Mouse (Mus musculus): Measurements from ENCODE around the gene Fis1. TPM values are rescaled to one million over a fixed set of nuclear protein-coding genes. Genes with fewer than 3 reads are reported as not detected.

Fis1 gene
- total and polyA plus RNA-seq, 2 experiments from 2014 or later: 195 to 416 TPM

GRCm38 (mm10) chr5:136961334-136961982 lies 8.4 kb downstream of the Fis1 start:
- peak overlapping the region; percentile 72 for H3K9ac ChIP-seq (replicated peaks; ENCODE audit: low read length)
- no peaks in the 10 kb centered on the region for H3K9me3 ChIP-seq (ENCODE audit: low read length)
- peak; percentile 52 for DNase-seq (ENCODE audit: low spot score)
- H3K27me3 ChIP-seq (ENCODE audit: insufficient read depth, low read length): no peaks in the 10 kb centered on the region
- no peak for TF ChIP-seq CTCF (IDR thresholded peaks at IDR 0.05; ENCODE audit: low read depth)
- 22% methylated on average over 5 of the region's 5 CpGs for WGBS
- peaks cover 7% of the 10 kb centered on the region; the same call in 1 of the 2 replicates for H3K4me1 ChIP-seq (ENCODE audit: insufficient read depth, low read length)
- H3K4me3 ChIP-seq (ENCODE audit: low read length): peak overlapping the region; percentile 67
- H3K4me2 ChIP-seq (ENCODE audit: low read depth, low read length): peak overlapping the region; percentile 91
- H3K27ac ChIP-seq: peak overlapping the region; percentile 96
- ATAC-seq: peak; percentile 68
- peaks cover 28% of the 10 kb centered on the region for H3K36me3 ChIP-seq (ENCODE audit: insufficient read depth, low read length)

- no peak for TF ChIP-seq CTCF (IDR thresholded peaks at IDR 0.05; ENCODE audit: low read depth)
- ATAC-seq (peak; percentile 95), DNase-seq (ENCODE audit: low spot score) (peak; percentile 95)
- H3K9ac ChIP-seq (replicated peaks; ENCODE audit: low read length): peak overlapping the region; percentile 72
- peak overlapping the region; percentile 91 for H3K4me2 ChIP-seq (ENCODE audit: low read depth, low read length)
- under 1% methylated on average over 20 of the region's 20 CpGs for WGBS
- no peaks in the 10 kb centered on the region for H3K9me3 ChIP-seq (ENCODE audit: low read length)
- peaks cover 7% of the 10 kb centered on the region; the same call in 1 of the 2 replicates for H3K4me1 ChIP-seq (ENCODE audit: insufficient read depth, low read length)
- no peaks in the 10 kb centered on the region for H3K27me3 ChIP-seq (ENCODE audit: insufficient read depth, low read length)
- peak overlapping the region; percentile 96 for H3K27ac ChIP-seq
- H3K36me3 ChIP-seq (ENCODE audit: insufficient read depth, low read length): peaks cover 27% of the 10 kb centered on the region
- peak overlapping the region; percentile 67 for H3K4me3 ChIP-seq (ENCODE audit: low read length)
Measured at GRCm38 (mm10) chr5:136961983-136962461, 8.9 kb downstream of the Fis1 start.

- peak overlapping the region; percentile 67 for H3K4me3 ChIP-seq (ENCODE audit: low read length)
- no peaks in the 10 kb centered on the region for H3K27me3 ChIP-seq (ENCODE audit: insufficient read depth, low read length)
- H3K4me1 ChIP-seq (ENCODE audit: insufficient read depth, low read length): peaks cover 7% of the 10 kb centered on the region; the same call in 1 of the 2 replicates
- peak; percentile 87 for DNase-seq (ENCODE audit: low spot score)
- ATAC-seq: peak; percentile 72
- H3K9ac ChIP-seq (replicated peaks; ENCODE audit: low read length): peak overlapping the region; percentile 72
- peak; percentile 96 for TF ChIP-seq CTCF (IDR thresholded peaks at IDR 0.05; ENCODE audit: low read depth)
- peak overlapping the region; percentile 91 for H3K4me2 ChIP-seq (ENCODE audit: low read depth, low read length)
- H3K27ac ChIP-seq: peak overlapping the region; percentile 96
- peaks cover 27% of the 10 kb centered on the region for H3K36me3 ChIP-seq (ENCODE audit: insufficient read depth, low read length)
- WGBS: 0% methylated on average over 10 of the region's 10 CpGs
- H3K9me3 ChIP-seq (ENCODE audit: low read length): no peaks in the 10 kb centered on the region
Measured at GRCm38 (mm10) chr5:136962501-136962900, 9.4 kb downstream of the Fis1 start.

GRCm38 (mm10) chr5:136962966-136963540 lies 10.0 kb downstream of the Fis1 start:
- ATAC-seq (no peak), DNase-seq (ENCODE audit: low spot score) (no peak)
- no peaks in the 10 kb centered on the region for H3K27me3 ChIP-seq (ENCODE audit: insufficient read depth, low read length)
- peaks cover 27% of the 10 kb centered on the region for H3K36me3 ChIP-seq (ENCODE audit: insufficient read depth, low read length)
- no peaks in the 10 kb centered on the region for H3K9me3 ChIP-seq (ENCODE audit: low read length)
- peaks cover 7% of the 10 kb centered on the region; the same call in 1 of the 2 replicates for H3K4me1 ChIP-seq (ENCODE audit: insufficient read depth, low read length)
- no peak for TF ChIP-seq CTCF (IDR thresholded peaks at IDR 0.05; ENCODE audit: low read depth)
- peak overlapping the region; percentile 96 for H3K27ac ChIP-seq
- 64% methylated on average over 8 of the region's 8 CpGs for WGBS
- H3K4me2 ChIP-seq (ENCODE audit: low read depth, low read length): peak overlapping the region; percentile 91
- H3K4me3 ChIP-seq (ENCODE audit: low read length): peak overlapping the region; percentile 67
- H3K9ac ChIP-seq (replicated peaks; ENCODE audit: low read length): peak overlapping the region; percentile 72

- no peak for ATAC-seq
- Histone ChIP-seq H3K36me3 (ENCODE audit: insufficient read depth, low read length) (peaks cover 27% of the 10 kb centered on the region), H3K9me3 (ENCODE audit: low read length) (no peaks in the 10 kb centered on the region), H3K27ac (no peak overlapping the region), H3K4me2 (ENCODE audit: low read depth, low read length) (no peak overlapping the region), H3K4me1 (ENCODE audit: insufficient read depth, low read length) (peaks cover 7% of the 10 kb centered on the region; the same call in 1 of the 2 replicates), H3K27me3 (ENCODE audit: insufficient read depth, low read length) (no peaks in the 10 kb centered on the region), H3K4me3 (ENCODE audit: low read length) (no peak overlapping the region), H3K9ac (replicated peaks; ENCODE audit: low read length) (no peak overlapping the region)
- WGBS: 94% methylated on average over 9 of the region's 9 CpGs
- TF ChIP-seq CTCF (IDR thresholded peaks at IDR 0.05; ENCODE audit: low read depth): no peak
- no peak for DNase-seq (ENCODE audit: low spot score)
Measured at GRCm38 (mm10) chr5:136965210-136965609, 12.1 kb downstream of the Fis1 start.

- Histone ChIP-seq H3K36me3 (ENCODE audit: insufficient read depth, low read length) (peaks cover 27% of the 10 kb centered on the region), H3K4me2 (ENCODE audit: low read depth, low read length) (no peak overlapping the region), H3K27me3 (ENCODE audit: insufficient read depth, low read length) (no peaks in the 10 kb centered on the region), H3K27ac (no peak overlapping the region), H3K4me3 (ENCODE audit: low read length) (no peak overlapping the region), H3K9me3 (ENCODE audit: low read length) (no peaks in the 10 kb centered on the region), H3K4me1 (ENCODE audit: insufficient read depth, low read length) (peaks cover 7% of the 10 kb centered on the region; the same call in 1 of the 2 replicates), H3K9ac (replicated peaks; ENCODE audit: low read length) (no peak overlapping the region)
- WGBS: 95% methylated on average over 8 of the region's 8 CpGs
- no peak for TF ChIP-seq CTCF (IDR thresholded peaks at IDR 0.05; ENCODE audit: low read depth)
- ATAC-seq: no peak
- DNase-seq (ENCODE audit: low spot score): no peak
Measured at GRCm38 (mm10) chr5:136965686-136966085, 12.6 kb downstream of the Fis1 start.
